Mouse (Mus musculus) liver, adult 2 months (tissue): Measurements from ENCODE around the gene Car1.
"Not testable (repeated sequence)": the region's sequence is repeated elsewhere in the genome, so short reads cannot be mapped to it uniquely, and the experiment has no call there.

Experiments
- CTCF ChIP-seq: fragments of 200-500 bp; IDR thresholded peaks from 2 replicates; pipeline ENCODE4 v1.5.1; 2011; ENCODE audit warnings: low read depth, low read length, control low read depth
- POLR2A ChIP-seq: fragments of 200-500 bp; IDR thresholded peaks from 2 replicates; pipeline ENCODE4 v1.6.1; 2011; ENCODE audit warnings: low read length, control low read depth; ENCODE audit not compliant: insufficient read depth; ENCODE audit errors: extremely low read depth

- TF ChIP-seq POLR2A, CTCF: not testable (repeated sequence)
Observed at GRCm38 (mm10) chr3:14725462-14725861, 82.7 kb downstream of the Car1 start.
